33 mouse cellular contexts compared by ENCODE assay signal in the genomic region with DNA sequence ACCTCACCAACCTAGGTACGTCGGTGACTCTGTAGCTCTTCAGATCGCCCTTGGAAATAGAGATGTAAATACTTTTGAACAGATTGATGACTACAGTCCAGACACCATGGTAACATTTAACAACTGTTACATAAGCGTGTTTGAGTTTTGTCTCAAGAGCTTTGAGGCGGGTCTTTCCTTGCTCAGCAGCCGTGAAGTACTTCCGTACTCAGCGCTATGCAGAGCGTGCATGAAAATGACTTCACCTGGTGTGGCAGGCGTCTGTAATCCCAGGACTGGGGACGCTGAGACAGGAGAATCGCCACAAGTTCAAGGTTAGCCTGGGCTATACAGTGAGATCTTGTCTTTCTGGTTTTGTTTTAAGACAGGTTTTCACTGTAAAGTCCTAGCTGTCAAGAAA. TPM values are rescaled to one million over a fixed set of nuclear protein-coding genes. Genes with fewer than 3 reads are reported as not detected.
DNase-seq lines count a peak whose midpoint lies in the region; ATAC-seq lines count a peak whose summit lies in the region.
"Had no signal": no experiment of that assay in that cellular context is flagged by ENCODE, and none has a peak within 500 bp of the region (broad histone marks: within the 10 kb centered on the region; RNA-seq: fewer than 3 reads in every experiment).

No protein-coding gene starts in this region.

- intact Hi-C loops in heart, postnatal 10 days (cut with DNase I), result no loop called here

- no peak overlapping the region for H3K27ac ChIP-seq in lung, embryonic 15.5 days
- H3K27ac ChIP-seq: embryonic facial prominence, embryonic 10.5 days; embryonic facial prominence, embryonic 13.5 days; forebrain, embryonic 12.5 days; forebrain, embryonic 15.5 days; heart, adult 2 months; heart, embryonic 10.5 days; heart, embryonic 13.5 days; hindbrain, embryonic 12.5 days had no signal

- H3K9ac ChIP-seq in lung, embryonic 15.5 days, result no peak overlapping the region
- H3K9ac ChIP-seq: embryonic facial prominence, embryonic 13.5 days; forebrain, embryonic 12.5 days; forebrain, embryonic 15.5 days; heart, embryonic 13.5 days; hindbrain, embryonic 12.5 days had no signal

- H3K4me1 ChIP-seq in lung, embryonic 15.5 days, result no peaks in the 10 kb centered on the region
- H3K4me1 ChIP-seq: embryonic facial prominence, embryonic 10.5 days; embryonic facial prominence, embryonic 13.5 days; forebrain, embryonic 12.5 days; forebrain, embryonic 15.5 days; heart, embryonic 10.5 days; heart, embryonic 13.5 days; hindbrain, embryonic 12.5 days had no signal

- no peak overlapping the region for H3K4me3 ChIP-seq in lung, embryonic 15.5 days
- H3K4me3 ChIP-seq: embryonic facial prominence, embryonic 10.5 days; embryonic facial prominence, embryonic 13.5 days; erythroblast, embryonic 14.5 days; forebrain, embryonic 12.5 days; forebrain, embryonic 15.5 days; heart, adult 2 months; heart, embryonic 10.5 days; heart, embryonic 13.5 days; hindbrain, embryonic 12.5 days had no signal

- H3K27me3 ChIP-seq in lung, embryonic 15.5 days, result no peaks in the 10 kb centered on the region
- H3K27me3 ChIP-seq: embryonic facial prominence, embryonic 13.5 days; forebrain, embryonic 12.5 days; forebrain, embryonic 15.5 days; heart, embryonic 13.5 days; hindbrain, embryonic 12.5 days had no signal

- H3K36me3 ChIP-seq in lung, embryonic 15.5 days, result peaks cover 51% of the 10 kb centered on the region

- 70% methylated on average over 12 of the region's 12 CpGs for WGBS in lung, embryonic 15.5 days

- peak; percentile 39; the same call in 1 of the 2 replicates for ATAC-seq in lung, embryonic 15.5 days (ENCODE audit: borderline replicate concordance, extremely low read depth, low FRiP score, low TSS enrichment)
- ATAC-seq: activated CD4-positive, CD25-positive, alpha-beta regulatory T cell, adult 4 months; forebrain, embryonic 15.5 days had no signal

- no peak overlapping the region for H3K4me2 ChIP-seq in lung, embryonic 15.5 days
- H3K4me2 ChIP-seq: embryonic facial prominence, embryonic 13.5 days; forebrain, embryonic 12.5 days; forebrain, embryonic 15.5 days; heart, embryonic 13.5 days; hindbrain, embryonic 12.5 days had no signal

- peak; percentile 57 for DNase-seq in heart, adult 11 months
- no peak for DNase-seq in heart, postnatal 10 days
- peak; percentile 24 for DNase-seq in lung, postnatal 10 days
- DNase-seq in lung, postnatal 4 days, result peak; percentile 6 to 29
- no peak for DNase-seq in layer of hippocampus, postnatal 25 days (ENCODE audit: extremely low spot score in 1 of 2, low spot score in 1 of 2)
- DNase-seq in spleen, adult 18-20 months, result no peak
- no peak for DNase-seq in spleen, postnatal 10 days (ENCODE audit: low spot score in 2 of 2)
- DNase-seq: adrenal gland, adult 8-10 months; adrenal gland, postnatal 25 days; cerebellum, adult 11-12 months; cerebellum, adult 8-10 months; cerebellum, postnatal 10 days; cerebellum, postnatal 36 days; embryo, embryonic 11 days; gastrocnemius, postnatal 25 days; heart, adult 2 months had no signal

- no peaks in the 10 kb centered on the region for H3K9me3 ChIP-seq in lung, embryonic 15.5 days
- H3K9me3 ChIP-seq: embryonic facial prominence, embryonic 10.5 days; embryonic facial prominence, embryonic 13.5 days; forebrain, embryonic 12.5 days; forebrain, embryonic 15.5 days; heart, embryonic 10.5 days; heart, embryonic 13.5 days; hindbrain, embryonic 12.5 days had no signal

RNA-seq across cellular contexts. Expression of a gene that starts 13.3 kb away (rescaled TPM):
- 1 to 10 TPM; 2.2 to 3.6 TPM for total RNA-seq in heart, postnatal 10 days (2021)
- polyA plus RNA-seq in lung, embryonic 15.5 days (2015; fragmentation: Nextera tagmentation; extraction: Ambion mirVana), result 75.9 and 84.8 TPM in 2 replicates
- under 1 TPM; 0.62 to 0.87 TPM for total RNA-seq in layer of hippocampus, postnatal 25 days (2021)
- total RNA-seq: gastrocnemius, adult 8-10 months had no signal

RNA-seq across cellular contexts. Expression of a gene that starts 26.4 kb away (rescaled TPM):
- total RNA-seq in heart, postnatal 10 days (2021), result not detected
- 0.11 TPM in 1 of 2 replicates, not detected in the other for polyA plus RNA-seq in lung, embryonic 15.5 days (2015; fragmentation: Nextera tagmentation; extraction: Ambion mirVana)
- not detected for total RNA-seq in layer of hippocampus, postnatal 25 days (2021)
- total RNA-seq: adrenal gland, adult 8-10 months; adrenal gland, postnatal 25 days; ES-E14; gastrocnemius, adult 8-10 months; gastrocnemius, postnatal 25 days; heart, adult 2 months; heart, postnatal 25 days; hematopoietic stem cell, adult 5-6 weeks had no signal
- polyA plus RNA-seq: activated CD4-positive, CD25-positive, alpha-beta regulatory T cell, adult 4 months; brain, embryonic 14.5 days; cortical plate, adult 2 months; embryonic facial prominence, embryonic 10.5 days; erythroblast, embryonic 14.5 days; forebrain, embryonic 15.5 days; gonadal fat pad, adult 2 months; heart, adult 2 months; heart, embryonic 13.5 days; hindbrain, embryonic 12.5 days had no signal

Comparison
In these comparisons a context has a peak if more than half of its experiments do, and no peak if none do; other contexts are left out.
1. DNase-seq: peak in heart, adult 11 months (single experiment), lung, postnatal 10 days (single experiment) and lung, postnatal 4 days (2 of 2); none in heart, postnatal 10 days (0 of 2), layer of hippocampus, postnatal 25 days (0 of 2), spleen, adult 18-20 months (0 of 2) and spleen, postnatal 10 days (0 of 2).